Mouse (Mus musculus) midbrain, embryonic 16.5 days (tissue): ENCODE data around the gene Prr15l. TPM values are rescaled to one million over a fixed set of nuclear protein-coding genes. Genes with fewer than 3 reads are reported as not detected.

Experiments used
- ATAC-seq: fragments of 200-750 bp; cut with Nextera tagmentation; 2 replicates; pipeline ENCODE4 v1.8.0; 2017; ENCODE audit warnings: moderate TSS enrichment
- H3K27ac ChIP-seq: fragments of 300-500 bp; sonication (generic); 2 replicates; pipeline ENCODE4 v1.5.1; 2014; ENCODE audit warnings: mild to moderate bottlenecking, low read length, mixed read lengths
- H3K27me3 ChIP-seq: fragments of 300-500 bp; sonication (generic); 2 replicates; pipeline ENCODE4 v1.6.1; 2014; ENCODE audit warnings: low read depth, low read length, mixed read lengths; ENCODE audit not compliant: control insufficient read depth, insufficient read depth
- H3K36me3 ChIP-seq: fragments of 300-500 bp; sonication (generic); 2 replicates; pipeline ENCODE4 v1.6.1; 2014; ENCODE audit warnings: mild to moderate bottlenecking, low read length, moderate library complexity, mixed read lengths; ENCODE audit not compliant: control insufficient read depth, insufficient read depth
- H3K4me1 ChIP-seq: fragments of 300-500 bp; sonication (generic); 2 replicates; pipeline ENCODE4 v1.6.1; 2014; ENCODE audit warnings: mild to moderate bottlenecking, low read length, mixed read lengths; ENCODE audit not compliant: control insufficient read depth, insufficient read depth
- H3K4me2 ChIP-seq: fragments of 300-500 bp; sonication (generic); 2 replicates; pipeline ENCODE4 v1.6.1; 2014; ENCODE audit warnings: mild to moderate bottlenecking, low read length, mixed read lengths
- H3K4me3 ChIP-seq: fragments of 300-500 bp; sonication (generic); 2 replicates; pipeline ENCODE4 v1.5.1; 2014; ENCODE audit warnings: low read depth, mild to moderate bottlenecking, low read length, moderate library complexity, mixed read lengths
- H3K9ac ChIP-seq: fragments of 300-500 bp; sonication (generic); 2 replicates; pipeline ENCODE4 v1.6.1; 2014; ENCODE audit warnings: low read depth, low read length, mixed read lengths
- H3K9me3 ChIP-seq: fragments of 300-500 bp; sonication (generic); replicated peaks from 2 replicates; pipeline ENCODE4 v1.6.1; 2014; ENCODE audit warnings: mild to moderate bottlenecking, low read length, mixed read lengths; ENCODE audit not compliant: control insufficient read depth, poor library complexity, severe bottlenecking
- WGBS: fragments of 180-500 bp; shearing (Covaris S2); extraction: QIAGEN DNeasy Blood & Tissue Kit; methylation state at CpG from one replicate; pipeline ENCODE4 v1.1.7; 2014; 5-methylcytosine and 5-hydroxymethylcytosine counted together
- polyA plus RNA-seq: library from polyadenylated mRNA; unstranded; fragments of >200 nt; fragmentation: Nextera tagmentation; extraction: Ambion mirVana; gene quantifications from 2 replicates; pipeline ENCODE4 v1.2.1, GENCODE M21; 2015

The Prr15l gene
- polyA plus RNA-seq, 1 experiment from 2014 or later: 0.51 TPM

- WGBS: 23% methylated on average over 4 of the region's 4 CpGs
- Histone ChIP-seq H3K27ac (no peak overlapping the region), H3K9ac (no peak overlapping the region), H3K4me1 (peaks cover 8% of the 10 kb centered on the region), H3K27me3 (peaks cover 6% of the 10 kb centered on the region), H3K4me3 (no peak overlapping the region), H3K9me3 (no peaks in the 10 kb centered on the region), H3K36me3 (no peaks in the 10 kb centered on the region), H3K4me2 (no peak overlapping the region)
- no peak for ATAC-seq
These were observed 57.0 kb downstream of the Prr15l start for GRCm38 (mm10) chr11:96984903-96985302.

- WGBS: 48% methylated on average over 3 of the region's 3 CpGs
- Histone ChIP-seq H3K4me1 (peaks cover 8% of the 10 kb centered on the region), H3K4me2 (no peak overlapping the region), H3K4me3 (no peak overlapping the region), H3K9me3 (no peaks in the 10 kb centered on the region), H3K36me3 (no peaks in the 10 kb centered on the region), H3K27me3 (peaks cover 6% of the 10 kb centered on the region), H3K9ac (no peak overlapping the region), H3K27ac (no peak overlapping the region)
- no peak for ATAC-seq
These were observed 58.6 kb downstream of the Prr15l start for GRCm38 (mm10) chr11:96986463-96986862.

Other genes starting within 250 kb of the Prr15l start
- 46.7 TPM in 2 replicates for gene Snx11, start 150.5 kb upstream of the Prr15l start, polyA plus RNA-seq
- gene Cbx1, start 139.0 kb upstream of the Prr15l start, polyA plus RNA-seq: 56.2 and 66.3 TPM in 2 replicates
- 79.1 and 81.8 TPM in 2 replicates for gene Nfe2l1, start 98.1 kb upstream of the Prr15l start, polyA plus RNA-seq
- gene Copz2, start 78.2 kb upstream of the Prr15l start, polyA plus RNA-seq: 14.8 and 16.3 TPM in 2 replicates
- 80.6 and 85.7 TPM in 2 replicates for gene Cdk5rap3, start 11.6 kb upstream of the Prr15l start, polyA plus RNA-seq
- 32.2 and 32.5 TPM in 2 replicates for gene Pnpo, start 15.9 kb downstream of the Prr15l start, polyA plus RNA-seq
- 15.4 and 16.8 TPM in 2 replicates for gene Sp2, start 54.9 kb downstream of the Prr15l start, polyA plus RNA-seq
- gene Sp6, start 85.3 kb downstream of the Prr15l start, polyA plus RNA-seq: 0.26 and 0.35 TPM in 2 replicates
- 13.7 and 16.7 TPM in 2 replicates for gene Scrn2, start 101.8 kb downstream of the Prr15l start, polyA plus RNA-seq
- gene Lrrc46, start 113.3 kb downstream of the Prr15l start, polyA plus RNA-seq: 3.4 and 4.0 TPM in 2 replicates
- 58.9 and 59.1 TPM in 2 replicates for gene Mrpl10, start 113.5 kb downstream of the Prr15l start, polyA plus RNA-seq
- gene Osbpl7, start 122.5 kb downstream of the Prr15l start, polyA plus RNA-seq: 11.9 and 12.8 TPM in 2 replicates
- 0.16 TPM in 2 replicates for gene Tbx21, start 187.2 kb downstream of the Prr15l start, polyA plus RNA-seq
- 7.7 and 8.2 TPM in 2 replicates for gene Tbkbp1, start 223.4 kb downstream of the Prr15l start, polyA plus RNA-seq